In the genomic region with DNA sequence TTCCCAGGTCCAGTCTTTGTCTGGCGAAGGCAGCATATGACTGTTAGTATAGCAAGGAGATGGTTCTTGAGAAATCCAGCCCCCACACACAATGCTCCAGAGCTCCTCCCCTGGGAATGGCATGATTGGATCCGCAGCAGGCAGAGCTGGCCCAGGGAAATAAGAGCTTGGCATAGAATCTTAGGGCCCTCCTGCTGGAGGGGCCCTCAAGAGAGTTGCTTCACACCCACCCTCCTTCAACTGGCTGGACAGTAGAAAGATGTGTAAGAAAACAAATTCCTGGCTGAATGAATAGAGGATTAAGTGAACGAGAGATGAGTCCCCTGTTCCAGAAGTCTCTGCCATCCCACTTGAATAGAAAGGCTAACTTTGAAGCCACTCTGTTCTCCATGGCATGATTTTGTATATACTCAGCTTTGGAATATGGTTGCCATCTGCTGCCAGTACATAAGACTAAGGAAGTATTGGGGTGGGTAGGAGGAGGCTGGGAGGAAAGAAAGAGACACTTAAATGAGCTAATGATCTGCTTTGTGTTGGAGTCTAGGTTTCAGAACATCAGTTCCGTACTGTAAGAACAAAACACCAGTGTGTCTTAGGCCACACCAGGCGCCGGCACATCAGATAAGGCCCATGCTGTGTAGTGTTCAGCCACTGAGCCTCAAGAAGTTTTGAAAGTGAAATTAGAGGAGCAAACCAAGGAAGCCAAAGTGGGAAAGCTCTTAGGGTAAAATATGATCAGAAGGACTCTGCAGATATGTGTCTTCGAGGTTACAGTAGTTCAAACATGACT, we compare ENCODE assay signal across 17 mouse cellular contexts.
DNase-seq lines count a peak whose midpoint lies in the region; ATAC-seq and TF ChIP-seq lines count a peak whose summit lies in the region.
"Had no signal": no experiment of that assay in that cellular context is flagged by ENCODE, and none has a peak within 500 bp of the region (broad histone marks: within the 10 kb centered on the region; RNA-seq: fewer than 3 reads in every experiment).

No protein-coding gene starts in this region.

- H3K4me1 ChIP-seq in forebrain, embryonic 13.5 days = peaks cover 11% of the 10 kb centered on the region
- no peaks in the 10 kb centered on the region for H3K4me1 ChIP-seq in forebrain, embryonic 11.5 days (replicated peaks; ENCODE audit: control insufficient read depth, insufficient read depth, low read length)
- H3K4me1 ChIP-seq in heart, embryonic 10.5 days = peaks cover 22% of the 10 kb centered on the region
- peaks cover 17% of the 10 kb centered on the region for H3K4me1 ChIP-seq in heart, embryonic 12.5 days (replicated peaks)
- no peaks in the 10 kb centered on the region for H3K4me1 ChIP-seq in testis, adult 2 months (ENCODE audit: control insufficient read depth, insufficient read depth, low read length)
- peaks cover 7% of the 10 kb centered on the region; the same call in 1 of the 2 replicates for H3K4me1 ChIP-seq in kidney, adult 2 months (ENCODE audit: control insufficient read depth, insufficient read depth, low read length)
- H3K4me1 ChIP-seq: hindbrain, embryonic 12.5 days; limb, embryonic 10.5 days; liver, embryonic 12.5 days had no signal

- TF ChIP-seq CTCF in testis, adult 2 months (IDR thresholded peaks at IDR 0.05; ENCODE audit: control insufficient read depth, insufficient read depth, insufficient replicate concordance, low read depth, low read length) = no peak
- no peak for TF ChIP-seq CTCF in kidney, adult 2 months (conservative IDR thresholded peaks at IDR 0.05; ENCODE audit: insufficient read depth, insufficient read length, low read depth, low read length)

- peaks cover 38% of the 10 kb centered on the region for H3K36me3 ChIP-seq in forebrain, embryonic 13.5 days (ENCODE audit: poor library complexity, severe bottlenecking)
- H3K36me3 ChIP-seq in forebrain, embryonic 11.5 days (ENCODE audit: control insufficient read depth, insufficient read depth, low read length) = no peaks in the 10 kb centered on the region
- no peaks in the 10 kb centered on the region for H3K36me3 ChIP-seq in heart, embryonic 10.5 days
- no peaks in the 10 kb centered on the region for H3K36me3 ChIP-seq in heart, embryonic 12.5 days
- H3K36me3 ChIP-seq in testis, adult 2 months (ENCODE audit: control insufficient read depth, insufficient read depth, low read length) = no peaks in the 10 kb centered on the region
- peaks cover 5% of the 10 kb centered on the region for H3K36me3 ChIP-seq in kidney, adult 2 months (ENCODE audit: control insufficient read depth, insufficient read depth, low read length)
- H3K36me3 ChIP-seq: hindbrain, embryonic 12.5 days; kidney, embryonic 15.5 days; limb, embryonic 10.5 days; liver, embryonic 12.5 days had no signal

- H3K27me3 ChIP-seq in forebrain, embryonic 13.5 days = no peaks in the 10 kb centered on the region
- no peaks in the 10 kb centered on the region for H3K27me3 ChIP-seq in forebrain, embryonic 11.5 days (ENCODE audit: control insufficient read depth, insufficient read depth, low read length)
- no peaks in the 10 kb centered on the region for H3K27me3 ChIP-seq in heart, embryonic 10.5 days (ENCODE audit: insufficient read depth, poor library complexity, severe bottlenecking)
- H3K27me3 ChIP-seq in heart, embryonic 12.5 days (replicated peaks) = no peaks in the 10 kb centered on the region
- H3K27me3 ChIP-seq in testis, adult 2 months (ENCODE audit: control insufficient read depth, insufficient read depth, low read length) = no peaks in the 10 kb centered on the region
- H3K27me3 ChIP-seq in kidney, adult 2 months (replicated peaks; ENCODE audit: control insufficient read depth, insufficient read depth, low read length) = no peaks in the 10 kb centered on the region
- H3K27me3 ChIP-seq: hindbrain, embryonic 12.5 days; kidney, embryonic 15.5 days; liver, embryonic 12.5 days; neural tube, embryonic 12.5 days had no signal

- no peak overlapping the region for H3K9ac ChIP-seq in forebrain, embryonic 13.5 days
- no peak overlapping the region for H3K9ac ChIP-seq in forebrain, embryonic 11.5 days (ENCODE audit: low read length)
- H3K9ac ChIP-seq in heart, embryonic 12.5 days = no peak overlapping the region
- H3K9ac ChIP-seq: hindbrain, embryonic 12.5 days; kidney, embryonic 15.5 days; liver, embryonic 12.5 days; neural tube, embryonic 12.5 days had no signal

- no peak overlapping the region; the same call in 1 of the 2 replicates for H3K27ac ChIP-seq in forebrain, embryonic 13.5 days
- H3K27ac ChIP-seq in forebrain, embryonic 11.5 days (ENCODE audit: low read depth, low read length) = no peak overlapping the region
- H3K27ac ChIP-seq in heart, embryonic 10.5 days = peak overlapping the region; percentile 4; the same call in 1 of the 2 replicates
- H3K27ac ChIP-seq in heart, embryonic 12.5 days (ENCODE audit: poor library complexity, severe bottlenecking) = no peak overlapping the region; the same call in 1 of the 2 replicates
- H3K27ac ChIP-seq in testis, adult 2 months (ENCODE audit: control insufficient read depth, insufficient read depth, low read depth, low read length) = 0 out of 2 replicates have a peak overlapping the region, but pooled peaks have one; percentile 21
- no peak overlapping the region for H3K27ac ChIP-seq in kidney, adult 2 months (ENCODE audit: insufficient read depth, low read depth, low read length)
- H3K27ac ChIP-seq: hindbrain, embryonic 12.5 days; limb, embryonic 10.5 days; liver, embryonic 12.5 days; neural tube, embryonic 12.5 days had no signal

- H3K9me3 ChIP-seq in forebrain, embryonic 13.5 days (replicated peaks) = no peaks in the 10 kb centered on the region
- H3K9me3 ChIP-seq in forebrain, embryonic 11.5 days (ENCODE audit: control insufficient read depth, low read length) = no peaks in the 10 kb centered on the region
- no peaks in the 10 kb centered on the region for H3K9me3 ChIP-seq in heart, embryonic 10.5 days
- no peaks in the 10 kb centered on the region for H3K9me3 ChIP-seq in heart, embryonic 12.5 days (replicated peaks)
- H3K9me3 ChIP-seq: hindbrain, embryonic 12.5 days; kidney, embryonic 15.5 days; limb, embryonic 10.5 days; liver, embryonic 12.5 days; neural tube, embryonic 12.5 days had no signal

- peak; percentile 48 for ATAC-seq in forebrain, embryonic 13.5 days
- ATAC-seq in forebrain, embryonic 11.5 days (replicated peaks; ENCODE audit: low FRiP score) = no peak
- no peak for ATAC-seq in heart, embryonic 12.5 days (ENCODE audit: insufficient number of reproducible peaks, low FRiP score)
- ATAC-seq: liver, embryonic 12.5 days had no signal

- no peak for DNase-seq in forebrain, embryonic 11.5 days (ENCODE audit: low spot score)
- no peak for DNase-seq in heart, embryonic 10.5 days (ENCODE audit: low spot score)
- no peak for DNase-seq in testis, postnatal 10 days (ENCODE audit: low spot score)
- DNase-seq in kidney, adult 2 months = no peak
- DNase-seq in Muller cell, postnatal 12 days (ENCODE audit: inconsistent ontology term) = no peak
- DNase-seq: cerebellum, adult 11-12 months; midbrain, embryonic 14.5 days; right cerebral cortex, postnatal 25 days; thymus, adult 2 months had no signal

- 72% methylated on average over 7 of the region's 7 CpGs for WGBS in forebrain, embryonic 13.5 days
- WGBS in forebrain, embryonic 11.5 days = 87% methylated on average over 7 of the region's 7 CpGs
- WGBS in heart, embryonic 10.5 days = 69% methylated on average over 7 of the region's 7 CpGs
- 60% methylated on average over 7 of the region's 7 CpGs for WGBS in heart, embryonic 12.5 days
- WGBS in kidney, adult 2 months = 79% methylated on average over 7 of the region's 7 CpGs

- H3K4me2 ChIP-seq in forebrain, embryonic 13.5 days = no peak overlapping the region
- no peak overlapping the region for H3K4me2 ChIP-seq in forebrain, embryonic 11.5 days (ENCODE audit: low read depth, low read length, severe bottlenecking)
- H3K4me2 ChIP-seq in heart, embryonic 12.5 days = no peak overlapping the region
- H3K4me2 ChIP-seq: hindbrain, embryonic 12.5 days; kidney, embryonic 15.5 days; liver, embryonic 12.5 days; neural tube, embryonic 12.5 days had no signal

- no peak for TF ChIP-seq POLR2A in testis, adult 2 months (IDR thresholded peaks at IDR 0.05; ENCODE audit: control insufficient read depth, low read depth, low read length)
- TF ChIP-seq POLR2A in kidney, adult 2 months (IDR thresholded peaks at IDR 0.05; ENCODE audit: low read depth, low read length) = no peak

- H3K4me3 ChIP-seq in forebrain, embryonic 13.5 days = no peak overlapping the region
- no peak overlapping the region for H3K4me3 ChIP-seq in forebrain, embryonic 11.5 days (ENCODE audit: low read depth, low read length)
- H3K4me3 ChIP-seq in heart, embryonic 10.5 days = no peak overlapping the region
- no peak overlapping the region for H3K4me3 ChIP-seq in heart, embryonic 12.5 days
- H3K4me3 ChIP-seq in testis, adult 2 months (ENCODE audit: control insufficient read depth, low read depth, low read length) = no peak overlapping the region
- H3K4me3 ChIP-seq in kidney, adult 2 months (ENCODE audit: insufficient read depth, low read depth, low read length) = no peak overlapping the region
- H3K4me3 ChIP-seq: hindbrain, embryonic 12.5 days; kidney, embryonic 15.5 days; limb, embryonic 10.5 days; liver, embryonic 12.5 days; neural tube, embryonic 12.5 days had no signal

Comparison
In these comparisons a context has a peak if more than half of its experiments do, and no peak if none do; other contexts are left out.
1. H3K27ac ChIP-seq: peak in heart, embryonic 10.5 days (single experiment) and testis, adult 2 months (single experiment); none in forebrain, embryonic 13.5 days (single experiment), forebrain, embryonic 11.5 days (single experiment), heart, embryonic 12.5 days (single experiment) and kidney, adult 2 months (single experiment).